Mouse (Mus musculus) lung, postnatal 0 days (tissue): ENCODE data around the gene Slc2a9. TPM values are rescaled to one million over a fixed set of nuclear protein-coding genes. Genes with fewer than 3 reads are reported as not detected.

Experiments
- ATAC-seq: fragments of 200-750 bp; cut with Nextera tagmentation; 2 replicates; pipeline ENCODE4 v1.8.0; 2017; ENCODE audit warnings: moderate library complexity
- DNase-seq: peaks from one replicate; pipeline ENCODE4 v3.0.0-alpha.2; 2016; ENCODE audit warnings: low spot score
- H3K27ac ChIP-seq: fragments of 300-500 bp; sonication (generic); 2 replicates; pipeline ENCODE4 v1.5.1; 2014; ENCODE audit warnings: antibody characterized with exemption, mild to moderate bottlenecking, low read length, mixed read lengths
- H3K27me3 ChIP-seq: fragments of 300-500 bp; sonication (generic); replicated peaks from 2 replicates; pipeline ENCODE4 v1.6.1; 2014; ENCODE audit warnings: low read length, mixed read lengths; ENCODE audit not compliant: insufficient read depth
- H3K36me3 ChIP-seq: fragments of 300-500 bp; sonication (generic); 2 replicates; pipeline ENCODE4 v1.6.1; 2014; ENCODE audit warnings: low read length, mixed read lengths; ENCODE audit not compliant: insufficient read depth
- H3K4me1 ChIP-seq: fragments of 300-500 bp; sonication (generic); 2 replicates; pipeline ENCODE4 v1.6.1; 2014; ENCODE audit warnings: antibody characterized with exemption, low read depth, low read length, mixed read lengths; ENCODE audit not compliant: insufficient read depth
- H3K4me2 ChIP-seq: fragments of 300-500 bp; sonication (generic); replicated peaks from 2 replicates; pipeline ENCODE4 v1.6.1; 2014; ENCODE audit warnings: low read depth, mild to moderate bottlenecking, low read length, moderate library complexity, mixed read lengths
- H3K4me3 ChIP-seq: fragments of 300-500 bp; sonication (generic); 2 replicates; pipeline ENCODE4 v1.5.1; 2014; ENCODE audit warnings: low read depth, low read length
- H3K9ac ChIP-seq: fragments of 300-500 bp; sonication (generic); replicated peaks from 2 replicates; pipeline ENCODE4 v1.6.1; 2014; ENCODE audit warnings: low read depth, mild to moderate bottlenecking
- H3K9me3 ChIP-seq: fragments of 300-500 bp; sonication (generic); 2 replicates; pipeline ENCODE4 v1.6.1; 2016; ENCODE audit warnings: low read length, mixed read lengths
- CTCF ChIP-seq: IDR thresholded peaks from 2 replicates; pipeline ENCODE4 v1.5.1; 2016; ENCODE audit warnings: antibody characterized with exemption, mild to moderate bottlenecking
- EP300 ChIP-seq: IDR thresholded peaks from 2 replicates; pipeline ENCODE4 v1.6.1; 2016; ENCODE audit warnings: antibody characterized with exemption, mild to moderate bottlenecking, control low read depth
- WGBS: fragments of 180-500 bp; shearing (Covaris S2); extraction: QIAGEN DNeasy Blood & Tissue Kit; methylation state at CpG from one replicate; pipeline ENCODE4 v1.1.7; 2014; 5-methylcytosine and 5-hydroxymethylcytosine counted together
- polyA plus RNA-seq: library from polyadenylated mRNA; unstranded; fragments of >200 nt; fragmentation: Nextera tagmentation; extraction: Ambion mirVana; gene quantifications from 2 replicates; pipeline ENCODE4 v1.2.1, GENCODE M21; 2015

Gene Slc2a9
- polyA plus RNA-seq, 1 experiment from 2014 or later: 2.4 TPM

- Histone ChIP-seq H3K27me3 (no peaks in the 10 kb centered on the region), H3K4me2 (no peak overlapping the region), H3K4me3 (no peak overlapping the region), H3K36me3 (peaks cover 85% of the 10 kb centered on the region), H3K27ac (no peak overlapping the region), H3K4me1 (peaks cover 2% of the 10 kb centered on the region; the same call in 1 of the 2 replicates), H3K9ac (no peak overlapping the region), H3K9me3 (no peaks in the 10 kb centered on the region)
- no peak for ATAC-seq
- TF ChIP-seq CTCF: no peak
- no peak for TF ChIP-seq EP300
- WGBS: 93% methylated on average over 4 of the region's 4 CpGs
- no peak for DNase-seq
Observed at GRCm38 (mm10) chr5:38543496-38544217, 40.7 kb upstream of the Slc2a9 start.

GRCm38 (mm10) chr5:38541728-38542127 is 38.8 kb upstream of the Slc2a9 start:
- H3K36me3 ChIP-seq: peaks cover 91% of the 10 kb centered on the region
- DNase-seq (no peak), ATAC-seq (no peak)
- H3K27me3 ChIP-seq: no peaks in the 10 kb centered on the region
- no peak overlapping the region for H3K27ac ChIP-seq
- H3K9me3 ChIP-seq: no peaks in the 10 kb centered on the region
- WGBS: 95% methylated on average over 3 of the region's 3 CpGs
- no peak overlapping the region for H3K9ac ChIP-seq
- no peak overlapping the region for H3K4me2 ChIP-seq
- H3K4me1 ChIP-seq: no peaks in the 10 kb centered on the region
- no peak overlapping the region for H3K4me3 ChIP-seq
- TF ChIP-seq CTCF (no peak), EP300 (no peak)

- Histone ChIP-seq H3K9me3 (no peaks in the 10 kb centered on the region), H3K4me1 (no peaks in the 10 kb centered on the region), H3K9ac (no peak overlapping the region), H3K27me3 (no peaks in the 10 kb centered on the region), H3K36me3 (peaks cover 89% of the 10 kb centered on the region), H3K27ac (no peak overlapping the region), H3K4me3 (no peak overlapping the region), H3K4me2 (no peak overlapping the region)
- TF ChIP-seq CTCF (no peak), EP300 (no peak)
- ATAC-seq: no peak
- DNase-seq: no peak
- WGBS: 83% methylated on average over 1 of the region's 1 CpGs
Observed at GRCm38 (mm10) chr5:38540898-38541297, 38.0 kb upstream of the Slc2a9 start.

- no peaks in the 10 kb centered on the region for H3K4me1 ChIP-seq
- no peak for TF ChIP-seq EP300
- no peak for TF ChIP-seq CTCF
- H3K9me3 ChIP-seq: no peaks in the 10 kb centered on the region
- ATAC-seq (no peak), DNase-seq (no peak)
- 85% methylated on average over 8 of the region's 8 CpGs for WGBS
- no peak overlapping the region for H3K9ac ChIP-seq
- no peak overlapping the region for H3K4me2 ChIP-seq
- no peak overlapping the region for H3K4me3 ChIP-seq
- H3K27ac ChIP-seq: no peak overlapping the region
- H3K36me3 ChIP-seq: peaks cover 85% of the 10 kb centered on the region
- no peaks in the 10 kb centered on the region for H3K27me3 ChIP-seq
Observed at GRCm38 (mm10) chr5:38538508-38538907, 35.6 kb upstream of the Slc2a9 start.

GRCm38 (mm10) chr5:38537845-38538244 is 34.9 kb upstream of the Slc2a9 start:
- no peak for ATAC-seq
- no peaks in the 10 kb centered on the region for H3K9me3 ChIP-seq
- DNase-seq: no peak
- no peak overlapping the region for H3K27ac ChIP-seq
- no peak overlapping the region for H3K4me2 ChIP-seq
- peaks cover 82% of the 10 kb centered on the region for H3K36me3 ChIP-seq
- TF ChIP-seq CTCF: no peak
- TF ChIP-seq EP300: no peak
- no peak overlapping the region for H3K9ac ChIP-seq
- WGBS: 82% methylated on average over 4 of the region's 4 CpGs
- H3K4me3 ChIP-seq: no peak overlapping the region
- H3K27me3 ChIP-seq: no peaks in the 10 kb centered on the region
- no peaks in the 10 kb centered on the region for H3K4me1 ChIP-seq

GRCm38 (mm10) chr5:38536822-38537221 is 33.9 kb upstream of the Slc2a9 start:
- ATAC-seq: no peak
- H3K4me3 ChIP-seq: no peak overlapping the region
- DNase-seq: no peak
- H3K9me3 ChIP-seq: no peaks in the 10 kb centered on the region
- WGBS: 78% methylated on average over 3 of the region's 3 CpGs
- TF ChIP-seq EP300 (no peak), CTCF (no peak)
- no peaks in the 10 kb centered on the region for H3K27me3 ChIP-seq
- H3K4me2 ChIP-seq: no peak overlapping the region
- peaks cover 72% of the 10 kb centered on the region for H3K36me3 ChIP-seq
- no peaks in the 10 kb centered on the region for H3K4me1 ChIP-seq
- H3K27ac ChIP-seq: no peak overlapping the region
- H3K9ac ChIP-seq: no peak overlapping the region

- 90% methylated on average over 4 of the region's 4 CpGs for WGBS
- TF ChIP-seq CTCF (no peak), EP300 (no peak)
- ATAC-seq: no peak; the same call in 1 of the 2 replicates
Observed at GRCm38 (mm10) chr5:38532084-38532483, 29.1 kb upstream of the Slc2a9 start.

More at GRCm38 (mm10) chr5:38532084-38532483, 29.1 kb upstream of the Slc2a9 start:
- H3K27me3 ChIP-seq: no peaks in the 10 kb centered on the region
- H3K9me3 ChIP-seq: no peaks in the 10 kb centered on the region
- H3K4me3 ChIP-seq: no peak overlapping the region
- DNase-seq: no peak
- no peak overlapping the region for H3K4me2 ChIP-seq
- no peak overlapping the region for H3K27ac ChIP-seq
- no peak overlapping the region for H3K9ac ChIP-seq
- H3K4me1 ChIP-seq: no peaks in the 10 kb centered on the region
- H3K36me3 ChIP-seq: peaks cover 70% of the 10 kb centered on the region
